ENCODE assay signal across 20 mouse cellular contexts in genomic region chr14:55842794-55843193, GRCm38 (mm10). TPM values are rescaled to one million over a fixed set of nuclear protein-coding genes. Genes with fewer than 3 reads are reported as not detected.
DNase-seq lines count a peak whose midpoint lies in the region; ATAC-seq and TF ChIP-seq lines count a peak whose summit lies in the region.
"Had no signal": no experiment of that assay in that cellular context is flagged by ENCODE, and none has a peak within 500 bp of the region (broad histone marks: within the 10 kb centered on the region; RNA-seq: fewer than 3 reads in every experiment).

No protein-coding gene starts in this region.

- WGBS in intestine, postnatal 0 days, result 74% methylated on average over 4 of the region's 4 CpGs
- 75% methylated on average over 4 of the region's 4 CpGs for WGBS in intestine, embryonic 16.5 days
- 77% methylated on average over 4 of the region's 4 CpGs for WGBS in lung, embryonic 14.5 days

- peak; percentile 52 for TF ChIP-seq CTCF in intestine, postnatal 0 days (IDR thresholded peaks at IDR 0.05; ENCODE audit: low read depth)
- TF ChIP-seq CTCF in lung, embryonic 14.5 days (IDR thresholded peaks at IDR 0.05; ENCODE audit: low read depth), result peak; percentile 26
- peak; percentile 31 for TF ChIP-seq CTCF in E14TG2a.4 (conservative IDR thresholded peaks at IDR 0.05; ENCODE audit: low read length)

- no peak for DNase-seq in lung, embryonic 14.5 days
- DNase-seq in lung, postnatal 4 days, result no peak
- DNase-seq in lung, postnatal 14 days, result peak; percentile 41
- DNase-seq in right cerebral cortex, adult 2 months (ENCODE audit: low spot score in 2 of 2), result no peak
- DNase-seq in embryo, embryonic 10 days (ENCODE audit: low spot score), result no peak
- DNase-seq: adrenal gland, postnatal 25 days; cerebellum, adult 18-20 months; heart, postnatal 10 days; kidney, adult 11 months; liver; retina, postnatal 1 day had no signal

- no peak overlapping the region for H3K9ac ChIP-seq in intestine, postnatal 0 days (ENCODE audit: low read depth, low read length)
- no peak overlapping the region for H3K9ac ChIP-seq in intestine, embryonic 16.5 days (ENCODE audit: low read depth, low read length)
- H3K9ac ChIP-seq in lung, embryonic 14.5 days, result no peak overlapping the region
- H3K9ac ChIP-seq: hindbrain, embryonic 12.5 days; midbrain, embryonic 13.5 days had no signal

- H3K4me3 ChIP-seq in intestine, postnatal 0 days (ENCODE audit: low read depth, low read length), result no peak overlapping the region
- no peak overlapping the region for H3K4me3 ChIP-seq in intestine, embryonic 16.5 days (ENCODE audit: low read length)
- no peak overlapping the region for H3K4me3 ChIP-seq in lung, embryonic 14.5 days (ENCODE audit: low read depth, low read length)
- no peak overlapping the region for H3K4me3 ChIP-seq in E14TG2a.4 (replicated peaks; ENCODE audit: low read length)
- H3K4me3 ChIP-seq: erythroblast, embryonic 14.5 days; hindbrain, embryonic 12.5 days; midbrain, embryonic 13.5 days; myocyte had no signal

- no peaks in the 10 kb centered on the region for H3K4me1 ChIP-seq in intestine, postnatal 0 days (replicated peaks; ENCODE audit: control insufficient read depth, insufficient read depth, low read length)
- H3K4me1 ChIP-seq in intestine, embryonic 16.5 days (ENCODE audit: control insufficient read depth, insufficient read depth, low read length), result no peaks in the 10 kb centered on the region
- H3K4me1 ChIP-seq in lung, embryonic 14.5 days (ENCODE audit: insufficient read depth), result no peaks in the 10 kb centered on the region
- H3K4me1 ChIP-seq in E14TG2a.4 (replicated peaks; ENCODE audit: low read depth, low read length), result peaks cover 39% of the 10 kb centered on the region

- no peak overlapping the region for H3K27ac ChIP-seq in intestine, postnatal 0 days (ENCODE audit: low read depth, low read length)
- no peak overlapping the region for H3K27ac ChIP-seq in intestine, embryonic 16.5 days (ENCODE audit: low read length)
- no peak overlapping the region for H3K27ac ChIP-seq in lung, embryonic 14.5 days (ENCODE audit: low read depth)
- H3K27ac ChIP-seq: hindbrain, embryonic 12.5 days; midbrain, embryonic 13.5 days had no signal

- H3K27me3 ChIP-seq in intestine, postnatal 0 days (replicated peaks; ENCODE audit: control insufficient read depth, insufficient read depth, low read length), result no peaks in the 10 kb centered on the region
- H3K27me3 ChIP-seq in intestine, embryonic 16.5 days (replicated peaks; ENCODE audit: control insufficient read depth, insufficient read depth, low read length), result no peaks in the 10 kb centered on the region
- no peaks in the 10 kb centered on the region for H3K27me3 ChIP-seq in lung, embryonic 14.5 days (ENCODE audit: insufficient read depth, low read length)
- no peaks in the 10 kb centered on the region for H3K27me3 ChIP-seq in E14TG2a.4 (ENCODE audit: insufficient read depth, low read length)
- H3K27me3 ChIP-seq: CH12.LX; hindbrain, embryonic 12.5 days; midbrain, embryonic 13.5 days had no signal

- H3K4me2 ChIP-seq in intestine, postnatal 0 days (replicated peaks; ENCODE audit: low read depth), result no peak overlapping the region
- H3K4me2 ChIP-seq in intestine, embryonic 16.5 days (ENCODE audit: low read depth, low read length), result no peak overlapping the region
- H3K4me2 ChIP-seq in lung, embryonic 14.5 days, result no peak overlapping the region
- H3K4me2 ChIP-seq: hindbrain, embryonic 12.5 days; midbrain, embryonic 13.5 days had no signal

- ATAC-seq in intestine, postnatal 0 days, result no peak
- ATAC-seq in intestine, embryonic 16.5 days, result no peak
- ATAC-seq in lung, embryonic 14.5 days (ENCODE audit: insufficient read depth), result no peak
- ATAC-seq: forebrain, embryonic 14.5 days; midbrain, embryonic 13.5 days had no signal

- H3K9me3 ChIP-seq in intestine, postnatal 0 days (ENCODE audit: control insufficient read depth), result no peaks in the 10 kb centered on the region
- H3K9me3 ChIP-seq in intestine, embryonic 16.5 days (ENCODE audit: control insufficient read depth, low read length), result no peaks in the 10 kb centered on the region
- H3K9me3 ChIP-seq in lung, embryonic 14.5 days (ENCODE audit: low read depth, low read length), result no peaks in the 10 kb centered on the region
- no peaks in the 10 kb centered on the region for H3K9me3 ChIP-seq in E14TG2a.4 (ENCODE audit: low read length)
- H3K9me3 ChIP-seq: hindbrain, embryonic 12.5 days; midbrain, embryonic 13.5 days had no signal

- no peaks in the 10 kb centered on the region for H3K36me3 ChIP-seq in intestine, postnatal 0 days (ENCODE audit: control insufficient read depth, insufficient read depth)
- H3K36me3 ChIP-seq in intestine, embryonic 16.5 days (ENCODE audit: control insufficient read depth, insufficient read depth, low read length), result no peaks in the 10 kb centered on the region
- H3K36me3 ChIP-seq in lung, embryonic 14.5 days (ENCODE audit: insufficient read depth), result no peaks in the 10 kb centered on the region
- no peaks in the 10 kb centered on the region for H3K36me3 ChIP-seq in E14TG2a.4 (ENCODE audit: insufficient read depth, low read length)
- H3K36me3 ChIP-seq: hindbrain, embryonic 12.5 days; midbrain, embryonic 13.5 days had no signal

RNA-seq across cellular contexts. Expression of gene Nynrin, which starts 11.0 kb away (rescaled TPM):
- polyA plus RNA-seq in intestine, postnatal 0 days (2015; fragmentation: Nextera tagmentation; extraction: Ambion mirVana), result 2.2 and 2.5 TPM in 2 replicates
- polyA plus RNA-seq in intestine, embryonic 16.5 days (2015; fragmentation: Nextera tagmentation; extraction: Ambion mirVana), result 12.6 and 13.6 TPM in 2 replicates
- 18.7 and 19.4 TPM in 2 replicates for polyA plus RNA-seq in lung, embryonic 14.5 days (2014; fragmentation: Nextera tagmentation; extraction: Ambion mirVana)

RNA-seq across cellular contexts. Expression of gene Nfatc4, which starts 19.9 kb away (rescaled TPM):
- polyA plus RNA-seq in intestine, postnatal 0 days (2015; fragmentation: Nextera tagmentation; extraction: Ambion mirVana), result 5.9 and 6.1 TPM in 2 replicates
- polyA plus RNA-seq in intestine, embryonic 16.5 days (2015; fragmentation: Nextera tagmentation; extraction: Ambion mirVana), result 21.1 and 21.2 TPM in 2 replicates
- polyA plus RNA-seq in lung, embryonic 14.5 days (2014; fragmentation: Nextera tagmentation; extraction: Ambion mirVana), result 58.8 and 66.1 TPM in 2 replicates
- polyA plus RNA-seq: erythroblast, embryonic 14.5 days had no signal

RNA-seq across cellular contexts. Expression of gene Cbln3, which starts 41.4 kb away (rescaled TPM):
- polyA plus RNA-seq in intestine, postnatal 0 days (2015; fragmentation: Nextera tagmentation; extraction: Ambion mirVana), result 0.16 and 0.26 TPM in 2 replicates
- polyA plus RNA-seq in intestine, embryonic 16.5 days (2015; fragmentation: Nextera tagmentation; extraction: Ambion mirVana), result 0.17 and 0.27 TPM in 2 replicates
- polyA plus RNA-seq in lung, embryonic 14.5 days (2014; fragmentation: Nextera tagmentation; extraction: Ambion mirVana), result 1.4 and 1.9 TPM in 2 replicates
- polyA plus RNA-seq: erythroblast, embryonic 14.5 days had no signal

RNA-seq across cellular contexts. Expression of gene Khnyn, which starts 42.0 kb away (rescaled TPM):
- 5.1 and 6.3 TPM in 2 replicates for polyA plus RNA-seq in intestine, postnatal 0 days (2015; fragmentation: Nextera tagmentation; extraction: Ambion mirVana)
- 12.5 and 13.6 TPM in 2 replicates for polyA plus RNA-seq in intestine, embryonic 16.5 days (2015; fragmentation: Nextera tagmentation; extraction: Ambion mirVana)
- polyA plus RNA-seq in lung, embryonic 14.5 days (2014; fragmentation: Nextera tagmentation; extraction: Ambion mirVana), result 11.0 and 13.7 TPM in 2 replicates

RNA-seq across cellular contexts. Expression of gene Ripk3, which starts 54.1 kb away (rescaled TPM):
- polyA plus RNA-seq in intestine, postnatal 0 days (2015; fragmentation: Nextera tagmentation; extraction: Ambion mirVana), result 39.2 and 47.3 TPM in 2 replicates
- polyA plus RNA-seq in intestine, embryonic 16.5 days (2015; fragmentation: Nextera tagmentation; extraction: Ambion mirVana), result 51.2 and 55.8 TPM in 2 replicates
- polyA plus RNA-seq in lung, embryonic 14.5 days (2014; fragmentation: Nextera tagmentation; extraction: Ambion mirVana), result 42.5 and 51.4 TPM in 2 replicates
